Mouse (Mus musculus) heart, embryonic 16.5 days (tissue): Measurements from ENCODE around the gene Ttc22. TPM values are rescaled to one million over a fixed set of nuclear protein-coding genes. Genes with fewer than 3 reads are reported as not detected.

Source experiments
- ATAC-seq: fragments of 200-750 bp; cut with Nextera tagmentation; replicated peaks from 2 replicates; pipeline ENCODE4 v1.8.0; 2017; ENCODE audit warnings: moderate number of reproducible peaks; ENCODE audit not compliant: insufficient read depth, low FRiP score; ENCODE audit errors: extremely low read depth
- H3K27ac ChIP-seq: fragments of 300-500 bp; sonication (generic); 2 replicates; pipeline ENCODE4 v1.5.1; 2014; ENCODE audit warnings: mild to moderate bottlenecking, low read length, control low read depth, moderate library complexity
- H3K27me3 ChIP-seq: fragments of 300-500 bp; sonication (generic); 2 replicates; pipeline ENCODE4 v1.6.1; 2014; ENCODE audit warnings: low read length, mixed read lengths; ENCODE audit not compliant: control insufficient read depth, insufficient read depth
- H3K36me3 ChIP-seq: fragments of 300-500 bp; sonication (generic); 2 replicates; pipeline ENCODE4 v1.6.1; 2014; ENCODE audit not compliant: control insufficient read depth, insufficient read depth
- H3K4me1 ChIP-seq: fragments of 300-500 bp; sonication (generic); 2 replicates; pipeline ENCODE4 v1.6.1; 2014; ENCODE audit warnings: low read length, mixed read lengths; ENCODE audit not compliant: control insufficient read depth, insufficient read depth
- H3K4me2 ChIP-seq: fragments of 300-500 bp; sonication (generic); 2 replicates; pipeline ENCODE4 v1.6.1; 2014; ENCODE audit warnings: low read depth, mild to moderate bottlenecking, control low read depth, low read length
- H3K4me3 ChIP-seq: fragments of 300-500 bp; sonication (generic); 2 replicates; pipeline ENCODE4 v1.5.1; 2014; ENCODE audit warnings: mild to moderate bottlenecking, control low read depth, low read length
- H3K9ac ChIP-seq: fragments of 300-500 bp; sonication (generic); 2 replicates; pipeline ENCODE4 v1.6.1; 2014; ENCODE audit warnings: low read length, control low read depth
- H3K9me3 ChIP-seq: fragments of 300-500 bp; sonication (generic); replicated peaks from 2 replicates; pipeline ENCODE4 v1.6.1; 2016; ENCODE audit warnings: low read length; ENCODE audit not compliant: control insufficient read depth
- WGBS: fragments of 180-500 bp; shearing (Covaris S2); extraction: QIAGEN DNeasy Blood & Tissue Kit; methylation state at CpG from one replicate; pipeline ENCODE4 v1.1.7; 2014; 5-methylcytosine and 5-hydroxymethylcytosine counted together
- polyA plus RNA-seq: library from polyadenylated mRNA; unstranded; fragments of >200 nt; fragmentation: Nextera tagmentation; extraction: Ambion mirVana; gene quantifications from 2 replicates; pipeline ENCODE4 v1.2.1, GENCODE M21; 2015

The Ttc22 gene
- polyA plus RNA-seq, 1 experiment from 2014 or later: 0.55 TPM

DNA sequence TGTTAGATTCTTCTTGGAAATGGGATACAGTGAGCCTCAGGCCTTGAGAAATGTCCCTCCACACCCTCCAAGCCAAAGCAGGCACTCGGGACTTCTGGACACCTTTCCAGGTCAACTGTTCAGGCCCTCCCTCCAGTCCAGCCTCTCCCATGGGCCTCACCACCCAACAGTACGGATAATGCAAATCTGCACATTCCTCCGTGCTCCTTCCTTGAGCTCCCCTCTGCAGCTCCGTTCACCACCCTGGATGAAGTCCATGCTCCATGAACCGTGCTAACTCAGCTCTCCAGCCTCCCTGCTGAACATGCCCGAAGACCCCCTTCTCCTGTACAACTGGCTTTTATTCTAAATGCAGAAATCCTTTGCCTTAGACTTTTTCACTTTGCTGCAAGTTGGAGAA, 42.5 kb downstream of the Ttc22 start:
- no peak overlapping the region for H3K9ac ChIP-seq
- H3K27me3 ChIP-seq: no peaks in the 10 kb centered on the region
- peaks cover 90% of the 10 kb centered on the region for H3K36me3 ChIP-seq
- no peaks in the 10 kb centered on the region for H3K4me1 ChIP-seq
- no peak overlapping the region for H3K4me2 ChIP-seq
- ATAC-seq: no peak
- H3K9me3 ChIP-seq: no peaks in the 10 kb centered on the region
- WGBS: 80% methylated on average over 6 of the region's 6 CpGs
- no peak overlapping the region for H3K4me3 ChIP-seq
- H3K27ac ChIP-seq: no peak overlapping the region

DNA sequence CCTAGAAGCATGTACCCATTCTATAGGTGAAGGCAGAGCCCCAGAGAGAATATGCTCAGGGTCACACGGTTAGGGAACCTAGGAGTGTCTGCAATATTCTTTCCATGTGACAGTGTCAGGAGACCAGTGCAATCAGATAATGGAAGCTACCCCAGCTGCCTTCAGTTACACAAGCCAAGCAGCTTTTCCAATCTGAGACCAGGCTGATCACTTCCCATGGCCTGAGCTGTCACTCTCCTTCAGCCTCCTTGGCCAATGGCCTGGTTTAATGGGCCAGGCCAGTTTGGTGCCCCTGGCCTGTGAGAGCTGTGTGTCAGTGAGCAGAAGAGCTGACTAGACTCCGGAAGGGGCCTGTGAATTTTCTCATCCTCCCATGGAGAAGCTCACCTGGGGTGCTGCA, 43.0 kb downstream of the Ttc22 start:
- no peak overlapping the region for H3K27ac ChIP-seq
- WGBS: 92% methylated on average over 2 of the region's 2 CpGs
- ATAC-seq: no peak
- no peaks in the 10 kb centered on the region for H3K27me3 ChIP-seq
- H3K36me3 ChIP-seq: peaks cover 90% of the 10 kb centered on the region
- H3K4me1 ChIP-seq: no peaks in the 10 kb centered on the region
- no peak overlapping the region for H3K9ac ChIP-seq
- H3K4me2 ChIP-seq: no peak overlapping the region
- H3K4me3 ChIP-seq: no peak overlapping the region
- H3K9me3 ChIP-seq: no peaks in the 10 kb centered on the region

DNA sequence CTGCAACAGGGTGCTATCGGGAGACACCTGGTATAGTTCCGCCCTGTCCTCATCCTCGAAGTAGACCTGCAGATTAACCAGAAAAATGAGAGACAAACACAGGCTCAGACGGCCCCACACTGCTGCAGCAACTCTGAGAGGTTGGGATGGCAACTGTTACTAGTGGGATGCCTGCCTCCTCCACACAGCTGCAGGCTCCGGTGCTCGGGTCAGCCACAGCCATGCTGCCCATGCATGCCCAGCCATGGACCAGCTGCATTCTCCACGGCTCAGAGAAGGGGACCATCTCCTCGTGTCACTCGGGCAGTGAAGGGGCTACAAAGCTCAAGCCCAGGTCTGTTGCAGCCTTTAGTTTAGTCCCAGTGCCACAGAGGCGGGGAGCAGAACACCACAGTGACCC, 43.4 kb downstream of the Ttc22 start:
- ATAC-seq: no peak
- 88% methylated on average over 10 of the region's 10 CpGs for WGBS
- peaks cover 94% of the 10 kb centered on the region for H3K36me3 ChIP-seq

DNA sequence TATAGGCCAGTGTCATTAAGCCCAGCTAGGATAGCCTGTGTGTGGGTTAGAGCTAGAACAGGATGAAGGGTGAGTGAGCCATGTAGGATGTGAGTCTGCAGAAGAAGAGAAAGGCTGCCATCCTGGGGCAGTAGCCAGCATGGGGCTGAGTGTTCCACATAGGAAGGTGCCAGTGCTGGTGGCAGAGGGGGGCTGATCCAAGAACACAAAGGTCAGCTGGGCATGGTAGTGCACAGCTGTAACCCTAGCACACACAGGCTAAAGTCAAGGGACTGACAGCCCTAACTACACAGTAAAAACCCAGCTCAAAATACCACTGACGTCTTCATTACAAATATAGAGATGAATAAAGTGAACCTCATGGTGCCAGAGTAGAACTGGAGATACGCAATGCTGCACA, 44.3 kb downstream of the Ttc22 start:
- 91% methylated on average over 2 of the region's 2 CpGs for WGBS
- Histone ChIP-seq H3K4me2 (no peak overlapping the region), H3K27ac (no peak overlapping the region)

More for the DNA sequence above, 43.4 kb downstream of the Ttc22 start:
- no peak overlapping the region for H3K9ac ChIP-seq
- no peaks in the 10 kb centered on the region for H3K4me1 ChIP-seq
- no peak overlapping the region for H3K4me2 ChIP-seq
- H3K4me3 ChIP-seq: no peak overlapping the region
- no peaks in the 10 kb centered on the region for H3K9me3 ChIP-seq
- no peak overlapping the region for H3K27ac ChIP-seq
- H3K27me3 ChIP-seq: no peaks in the 10 kb centered on the region

DNA sequence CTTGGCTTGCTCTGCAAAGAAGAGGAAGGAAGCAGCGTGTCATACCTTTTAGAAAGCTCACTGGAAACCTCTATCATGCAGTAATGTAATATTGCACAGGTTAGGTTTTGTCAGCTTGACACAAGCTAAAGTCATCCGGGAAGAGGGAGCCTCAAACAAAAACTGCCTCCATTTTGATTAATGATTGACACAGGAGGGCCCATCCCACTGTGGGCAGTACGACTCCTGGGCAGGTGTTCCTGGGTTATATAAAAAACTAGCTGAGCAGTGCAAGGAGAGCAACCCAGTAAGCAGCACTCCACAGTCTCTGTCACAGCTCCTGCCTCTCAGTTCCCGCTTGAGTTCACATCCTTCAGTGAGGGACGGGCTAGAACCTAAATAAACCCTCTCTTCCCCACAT, 54.5 kb downstream of the Ttc22 start:
- Histone ChIP-seq H3K27ac (no peak overlapping the region), H3K9ac (no peak overlapping the region), H3K27me3 (no peaks in the 10 kb centered on the region), H3K4me3 (no peak overlapping the region), H3K9me3 (no peaks in the 10 kb centered on the region), H3K4me2 (no peak overlapping the region), H3K4me1 (peaks cover 8% of the 10 kb centered on the region), H3K36me3 (peaks cover 30% of the 10 kb centered on the region)
- ATAC-seq: no peak
- 88% methylated on average over 5 of the region's 5 CpGs for WGBS

More for the DNA sequence above, 44.3 kb downstream of the Ttc22 start:
- no peaks in the 10 kb centered on the region for H3K27me3 ChIP-seq
- ATAC-seq: no peak
- no peaks in the 10 kb centered on the region for H3K4me1 ChIP-seq
- H3K9ac ChIP-seq: no peak overlapping the region
- peaks cover 95% of the 10 kb centered on the region for H3K36me3 ChIP-seq
- H3K9me3 ChIP-seq: no peaks in the 10 kb centered on the region
- no peak overlapping the region for H3K4me3 ChIP-seq

DNA sequence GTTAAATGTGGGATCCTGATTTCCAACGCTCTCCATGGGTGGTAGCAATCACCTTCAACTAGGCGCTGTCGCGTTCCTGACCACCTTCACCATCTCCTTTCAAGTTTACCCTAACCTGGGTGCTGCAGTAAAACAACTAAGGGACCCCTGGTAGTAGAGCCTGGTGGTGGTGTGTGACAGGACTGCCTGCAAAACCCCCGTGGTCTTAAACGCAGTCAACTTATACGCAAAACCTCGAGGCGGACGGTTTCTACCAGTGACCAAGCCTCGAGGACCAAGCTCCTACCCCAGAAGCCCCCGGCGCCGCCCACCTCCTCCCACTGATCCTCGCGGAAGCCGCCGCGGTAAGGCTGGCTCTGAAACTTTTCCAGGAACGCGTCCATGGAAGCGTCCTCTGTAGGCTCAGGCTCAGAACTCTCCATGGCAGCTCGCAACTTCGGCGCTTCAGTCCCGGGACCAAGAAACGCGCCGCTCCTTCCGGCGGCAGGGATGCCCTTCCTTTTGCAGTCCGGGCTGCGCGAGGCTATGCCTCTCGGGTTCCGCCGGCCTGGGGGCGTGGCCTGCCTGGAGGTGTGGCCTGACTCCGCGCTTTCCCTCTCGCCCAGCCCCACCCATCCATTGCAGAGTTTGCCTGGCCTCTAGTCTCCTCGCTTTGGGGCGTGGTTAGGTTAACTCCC, 56.3 kb downstream of the Ttc22 start, which contains the start of gene Ttc4:
Gene Ttc4 (minus strand): TSS at position 503 of the 677 bp plus-strand sequence.
- Histone ChIP-seq H3K4me1 (peaks cover 8% of the 10 kb centered on the region), H3K9me3 (no peaks in the 10 kb centered on the region), H3K27ac (peak within 1 kb of the TSS; percentile 66), H3K27me3 (no peaks in the 10 kb centered on the region), H3K36me3 (peaks cover 19% of the 10 kb centered on the region), H3K9ac (peak within 1 kb of the TSS; percentile 97), H3K4me2 (peak within 1 kb of the TSS; percentile 93), H3K4me3 (peak within 1 kb of the TSS; percentile 85)
- peak; percentile 95 for ATAC-seq
- under 1% methylated on average over 43 of the region's 43 CpGs for WGBS

DNA sequence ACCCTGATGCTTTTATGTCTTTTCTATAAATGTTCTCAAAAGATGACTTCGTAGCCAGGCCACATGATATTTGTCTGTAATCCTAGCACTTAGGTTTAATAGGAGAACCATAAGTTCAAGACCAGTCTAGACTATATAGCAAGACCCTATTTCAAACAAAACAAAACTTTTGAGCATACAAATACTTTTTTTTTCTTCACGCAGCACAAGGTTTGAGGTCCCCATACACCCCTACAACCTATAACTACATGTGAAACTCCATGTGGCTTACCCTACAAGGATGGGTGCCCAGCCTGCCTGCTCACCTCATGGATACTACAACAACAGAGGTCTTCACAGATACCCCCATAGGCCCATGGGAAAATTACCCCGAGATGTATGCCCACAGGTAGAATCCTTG, 56.9 kb downstream of the Ttc22 start:
- Histone ChIP-seq H3K27ac (no peak overlapping the region), H3K4me1 (peaks cover 8% of the 10 kb centered on the region), H3K9ac (0 out of 2 replicates have a peak overlapping the region, but pooled peaks have one; percentile 97), H3K27me3 (no peaks in the 10 kb centered on the region), H3K4me2 (peak overlapping the region; percentile 93), H3K36me3 (peaks cover 15% of the 10 kb centered on the region; the same call in 1 of the 2 replicates), H3K9me3 (no peaks in the 10 kb centered on the region), H3K4me3 (peak overlapping the region; percentile 85)
- WGBS: 46% methylated on average over 3 of the region's 3 CpGs
- peak; percentile 40; the same call in 1 of the 2 replicates for ATAC-seq

DNA sequence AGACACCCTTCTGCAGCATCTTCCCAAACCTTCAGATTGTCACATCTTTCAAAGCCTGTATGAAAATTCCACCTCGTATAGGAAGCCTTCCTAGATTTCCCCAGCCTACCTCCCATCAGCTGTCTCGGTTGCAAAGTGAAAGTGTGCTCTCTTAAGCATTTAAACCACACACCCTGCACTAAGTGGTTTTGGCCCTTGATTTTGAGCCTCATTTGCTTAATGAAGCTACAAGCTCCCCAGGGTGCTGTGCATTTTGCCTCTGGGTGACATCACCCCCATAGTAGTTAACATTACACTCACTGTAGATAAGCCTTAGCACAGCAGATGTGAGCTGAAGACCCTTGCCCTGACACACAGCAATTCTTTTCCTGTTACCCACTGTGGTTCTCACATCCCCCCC, 58.7 kb downstream of the Ttc22 start:
- no peak overlapping the region for H3K4me3 ChIP-seq
- no peak overlapping the region for H3K27ac ChIP-seq
- H3K9me3 ChIP-seq: no peaks in the 10 kb centered on the region
- H3K27me3 ChIP-seq: no peaks in the 10 kb centered on the region
- peaks cover 7% of the 10 kb centered on the region; the same call in 1 of the 2 replicates for H3K36me3 ChIP-seq
- H3K4me2 ChIP-seq: no peak overlapping the region
- WGBS: 41% methylated on average over 2 of the region's 2 CpGs
- H3K9ac ChIP-seq: no peak overlapping the region
- H3K4me1 ChIP-seq: peaks cover 8% of the 10 kb centered on the region
- no peak for ATAC-seq

DNA sequence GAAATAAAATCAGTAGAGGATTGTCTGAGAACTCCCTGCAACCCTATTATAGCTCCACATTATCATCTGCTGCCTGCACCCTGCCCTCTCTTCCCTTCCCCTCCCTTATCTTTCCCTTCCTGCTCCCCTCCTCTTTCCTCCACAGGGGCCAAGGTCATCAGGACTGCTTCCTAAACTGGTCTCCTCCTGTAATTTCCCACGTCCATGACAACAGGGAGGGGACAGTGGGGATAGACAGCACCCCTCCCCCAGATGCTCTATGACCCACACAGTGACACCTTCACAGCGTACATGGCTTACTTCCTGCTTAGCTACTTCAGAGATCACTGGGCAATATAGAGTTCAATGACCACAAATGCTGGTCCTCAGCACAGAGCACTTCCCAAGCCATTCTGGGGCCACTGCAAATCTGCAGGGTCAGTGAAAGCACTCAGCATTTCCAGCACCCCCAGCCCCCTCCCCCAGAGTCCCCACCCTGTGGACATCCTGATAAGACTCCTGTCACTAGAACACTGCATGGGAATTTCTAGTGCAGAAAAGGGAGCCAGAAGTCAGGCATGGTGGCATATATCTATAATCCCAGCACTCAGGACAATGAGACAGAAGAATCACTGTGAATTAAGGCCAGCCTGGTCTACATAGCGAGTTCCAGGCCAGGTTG, 66.5 kb downstream of the Ttc22 start:
- Histone ChIP-seq H3K4me1 (0 out of 2 replicates have a peak, but pooled peaks cover 2% of the 10 kb centered on the region), H3K4me3 (no peak overlapping the region), H3K4me2 (no peak overlapping the region), H3K9me3 (no peaks in the 10 kb centered on the region), H3K27ac (peak overlapping the region; percentile 29; the same call in 1 of the 2 replicates), H3K36me3 (no peaks in the 10 kb centered on the region), H3K27me3 (no peaks in the 10 kb centered on the region), H3K9ac (no peak overlapping the region)
- ATAC-seq: peak; percentile 71
- WGBS: 46% methylated on average over 3 of the region's 3 CpGs
